Mouse (Mus musculus) R1 (cell line): ENCODE measurements around the gene Anp32b.
A peak's percentile ranks its signal among the peaks of the same experiment; 100 is the strongest.

Experiments
- DNase-seq: peaks from one replicate; pipeline ENCODE4 v3.0.0-alpha.2; 2018; ENCODE audit warnings: low read depth, low spot score

Anp32b gene

DNA sequence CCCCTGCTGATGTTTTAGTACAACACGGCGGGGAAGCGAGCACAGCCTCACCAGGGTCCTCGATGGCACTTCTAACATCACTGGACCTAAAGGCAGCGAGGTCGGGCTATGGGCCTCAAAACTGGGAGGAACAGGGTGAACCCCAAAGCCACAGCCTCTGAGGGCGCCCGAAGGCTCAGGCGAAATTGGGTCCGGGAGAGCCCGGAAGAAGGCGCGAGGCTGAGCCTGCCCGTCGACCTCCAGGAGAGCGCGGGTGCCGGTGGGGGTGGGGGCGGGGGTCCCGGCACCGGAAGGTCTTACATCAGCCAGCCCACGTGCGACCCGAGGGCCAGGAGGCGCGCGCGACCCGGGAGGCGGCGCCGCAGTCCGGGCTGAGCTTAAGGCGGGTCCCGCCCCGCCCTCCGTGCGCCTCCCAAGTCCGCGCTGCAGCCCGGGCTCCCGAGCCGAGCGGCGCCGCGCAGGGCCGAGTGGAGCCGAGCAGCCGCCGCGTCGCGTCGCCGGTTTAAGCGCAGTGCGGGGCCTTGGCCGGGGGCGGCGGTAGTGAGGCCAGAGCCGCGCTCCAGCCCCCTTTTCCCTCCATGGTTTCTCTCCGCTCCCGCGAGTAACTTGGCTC, at the start of gene Anp32b:
Gene Anp32b, plus strand, starts transcription at position 384 of the 613 bp plus-strand sequence.
- peak; percentile 90 for DNase-seq

GRCm38 (mm10) chr4:46404042-46404795, 46.5 kb upstream of the Anp32b start:
- no peak for DNase-seq

- no peak for DNase-seq
Measured at GRCm38 (mm10) chr4:46406966-46407703, 43.6 kb upstream of the Anp32b start.

DNA sequence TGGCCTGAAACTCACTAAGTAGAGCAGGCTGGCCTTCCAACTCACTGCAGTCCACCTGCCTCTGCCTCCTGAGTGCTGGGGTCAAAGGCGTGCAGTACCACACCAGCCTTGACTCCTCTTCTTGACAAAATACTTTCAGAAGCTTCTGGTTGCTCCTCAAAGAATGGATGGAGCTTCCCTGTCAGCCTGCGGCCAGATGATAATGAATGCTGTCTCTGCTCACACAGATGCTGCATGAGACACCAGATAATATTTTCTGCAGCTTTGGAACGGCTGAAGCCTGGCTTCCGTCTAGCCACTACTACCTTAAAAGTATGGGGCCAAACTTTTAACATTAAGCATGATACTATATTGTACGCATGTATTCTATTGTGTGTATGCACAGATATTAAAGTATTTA, 40.0 kb upstream of the Anp32b start:
- no peak for DNase-seq

DNA sequence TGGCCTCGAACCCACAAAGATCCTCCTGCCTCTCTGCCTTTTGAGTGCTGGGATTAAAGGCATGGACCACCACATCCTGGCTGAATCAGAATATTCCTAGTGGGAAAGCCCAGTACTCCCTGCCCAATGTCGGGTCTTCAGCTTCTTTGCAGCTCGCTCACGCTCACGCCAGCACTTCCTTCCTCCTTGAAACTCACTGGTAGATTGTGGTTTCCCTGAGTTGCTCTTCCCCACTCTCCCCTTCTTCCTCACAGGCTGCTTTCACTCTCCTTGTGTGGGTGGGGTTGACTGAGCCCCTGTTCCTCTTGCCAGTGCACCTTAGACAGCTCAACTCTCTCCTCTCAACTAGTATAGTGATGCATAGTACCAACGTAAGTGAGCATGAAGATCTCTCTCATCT, 39.2 kb upstream of the Anp32b start:
- DNase-seq = no peak

DNA sequence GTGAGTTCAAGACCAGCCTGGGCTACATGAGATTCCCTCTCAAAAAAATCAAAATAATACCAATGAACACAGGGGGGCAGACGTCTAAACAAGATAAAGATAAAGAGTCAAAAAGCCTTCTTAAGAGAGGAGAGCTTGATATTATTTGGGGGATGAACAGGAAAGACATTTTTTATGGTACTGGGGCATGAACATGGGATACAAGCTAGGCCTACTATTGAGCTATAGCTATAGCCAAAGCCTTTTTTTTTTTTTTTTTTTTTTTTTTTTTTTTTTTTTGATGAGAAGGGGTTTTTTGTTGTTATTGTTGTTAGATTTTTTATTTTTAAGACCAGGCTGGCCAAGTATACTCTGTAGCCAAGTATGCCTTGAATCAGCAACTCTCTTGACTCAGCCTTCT, 38.6 kb upstream of the Anp32b start:
- no peak for DNase-seq

GRCm38 (mm10) chr4:46413406-46413805, 37.3 kb upstream of the Anp32b start, which contains the start of gene Hemgn:
Hemgn (minus strand) TSS chr4:46413506.
- DNase-seq = no peak

DNA sequence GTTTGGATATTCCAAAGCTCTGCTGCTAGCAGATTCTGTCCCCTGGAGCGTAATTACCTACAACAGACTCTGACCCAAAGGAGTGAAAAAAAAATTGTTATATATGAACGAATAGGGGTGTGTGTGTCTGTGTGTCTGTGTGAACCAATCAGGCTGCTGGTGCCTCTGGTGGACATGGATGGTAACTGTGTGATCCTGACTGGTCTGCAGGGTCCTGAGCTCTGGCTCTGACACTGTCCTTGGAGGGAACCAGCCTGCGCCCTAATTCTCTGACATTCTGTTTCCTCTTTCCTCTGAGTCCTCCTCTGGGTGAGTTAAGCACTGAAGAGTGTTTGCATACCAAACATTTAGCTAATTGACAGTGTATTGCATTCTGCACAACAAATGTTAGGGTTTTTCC, 33.2 kb upstream of the Anp32b start:
- peak; percentile 58 for DNase-seq

DNA sequence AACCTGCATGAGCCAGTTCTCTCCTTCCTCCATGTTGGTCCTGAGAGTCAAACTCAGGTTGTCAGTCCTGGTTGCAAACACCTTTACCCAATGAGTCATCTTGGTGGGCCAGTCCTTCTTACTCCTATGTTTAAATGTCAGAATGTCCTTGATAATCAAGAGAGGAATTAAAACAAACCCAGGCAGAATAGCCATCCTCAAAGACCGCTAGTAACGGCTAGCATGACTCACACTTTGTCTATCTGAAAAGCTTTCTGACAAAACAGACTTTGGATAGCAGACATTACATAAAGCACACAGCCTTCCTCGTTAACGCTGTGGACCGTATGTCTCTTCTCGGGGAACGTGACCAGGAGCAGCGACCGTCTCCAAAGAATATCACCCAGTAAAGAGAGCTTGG, 31.9 kb upstream of the Anp32b start:
- DNase-seq = no peak

- no peak for DNase-seq
Measured at GRCm38 (mm10) chr4:46422625-46423024, 28.1 kb upstream of the Anp32b start.

DNA sequence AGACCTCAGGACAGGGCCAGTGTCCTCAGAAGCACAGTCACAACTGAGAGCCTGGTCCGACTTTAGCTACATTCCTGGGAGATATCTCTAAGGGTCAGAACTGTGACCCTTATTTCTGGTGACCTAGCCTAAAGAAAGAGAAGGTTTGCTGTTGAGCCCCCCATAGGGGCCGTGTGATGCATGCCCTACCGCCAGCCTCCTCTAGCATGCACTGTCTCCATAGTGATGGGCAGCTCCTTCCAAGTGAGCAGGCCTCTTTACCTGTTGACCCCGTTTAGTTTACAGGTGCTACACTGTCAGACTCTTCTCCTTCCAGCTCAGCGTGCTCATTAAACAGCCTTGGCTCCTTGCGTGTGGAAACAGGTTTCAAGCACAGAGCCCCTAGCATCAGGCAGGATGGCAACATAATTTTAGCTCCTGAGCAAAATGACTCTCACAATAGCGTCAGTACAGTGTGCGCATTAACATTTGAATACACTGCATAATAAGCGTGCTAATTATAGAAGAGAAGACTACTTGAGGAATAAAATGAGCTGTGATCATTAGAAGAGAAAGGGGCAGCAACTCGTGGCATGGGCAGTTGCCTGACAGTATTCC, 21.7 kb upstream of the Anp32b start:
- no peak for DNase-seq

DNA sequence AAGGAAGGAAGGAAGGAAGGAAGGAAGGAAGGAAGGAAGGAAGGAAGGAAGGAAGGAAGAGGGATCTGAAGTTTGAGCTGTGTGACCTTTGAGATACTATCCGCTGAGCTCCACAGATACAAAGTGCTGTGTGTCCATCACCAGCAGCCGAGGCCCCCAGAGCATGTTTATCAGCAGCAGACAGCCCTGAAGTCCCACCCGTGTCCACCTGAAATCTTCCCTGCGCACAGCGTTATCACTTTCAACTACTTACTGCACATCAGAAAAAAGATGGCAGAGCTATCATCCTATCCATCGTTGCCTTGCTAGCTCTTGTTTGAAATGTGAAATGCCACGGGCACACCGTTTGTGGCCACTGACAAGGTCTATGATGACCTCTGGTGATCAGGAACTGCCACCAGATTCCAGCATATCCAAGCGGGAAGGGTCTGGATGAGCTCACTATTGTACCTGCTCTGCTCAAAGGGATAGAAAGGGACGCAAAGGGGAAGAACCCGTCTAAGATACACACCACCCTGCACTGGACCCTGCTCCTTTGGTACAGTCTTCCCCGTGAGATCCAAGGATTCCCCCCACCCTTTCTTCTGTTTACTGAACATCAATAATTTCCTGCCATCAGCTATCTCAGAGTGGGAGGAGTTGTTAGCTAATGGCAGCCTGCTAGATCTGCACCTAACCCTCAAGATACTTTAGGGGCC, 18.2 kb upstream of the Anp32b start:
- no peak for DNase-seq

GRCm38 (mm10) chr4:46442501-46442900, 8.2 kb upstream of the Anp32b start:
- DNase-seq = no peak

DNA sequence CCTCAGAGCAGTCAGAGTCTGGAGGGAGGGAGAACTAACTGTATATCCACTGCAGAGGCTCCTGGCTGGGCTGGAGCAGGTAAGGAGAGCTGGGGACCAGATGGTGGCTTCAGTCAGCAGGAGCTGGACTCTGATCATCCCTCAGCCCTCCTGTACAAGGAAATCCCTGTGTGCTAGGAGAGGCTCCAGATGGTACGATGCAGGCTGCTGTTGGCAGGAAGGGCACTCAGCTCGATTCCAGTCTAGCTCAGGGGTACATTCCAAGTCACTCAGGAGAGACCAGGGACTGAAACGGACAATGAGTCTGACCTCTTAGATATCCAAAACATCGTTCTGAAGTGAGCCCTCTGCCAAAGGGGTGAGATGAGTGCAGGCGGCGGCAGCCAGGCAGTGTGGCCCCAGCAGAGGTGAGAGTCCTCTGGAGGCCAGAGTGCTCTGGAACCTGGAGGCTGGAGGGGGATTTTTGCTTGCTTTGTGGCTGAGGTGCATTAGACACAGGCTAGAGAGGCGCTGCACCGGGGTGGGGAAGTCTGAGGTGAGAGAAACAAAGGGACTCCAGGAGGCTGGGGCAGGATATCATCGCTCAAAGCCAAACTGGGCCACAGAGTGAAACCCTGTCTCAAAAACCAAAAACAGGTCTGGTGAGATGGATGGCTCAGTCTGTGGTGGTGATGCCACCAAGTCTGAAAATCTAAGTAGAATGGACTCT, 5.3 kb upstream of the Anp32b start:
- DNase-seq = peak; percentile 32

- DNase-seq = no peak
Measured at GRCm38 (mm10) chr4:46447461-46447860, 3.2 kb upstream of the Anp32b start.

GRCm38 (mm10) chr4:46448886-46449285, 1.8 kb upstream of the Anp32b start:
- DNase-seq = no peak

- DNase-seq = no peak
Measured at GRCm38 (mm10) chr4:46450020-46450518, 633 bp upstream of the Anp32b start.

DNA sequence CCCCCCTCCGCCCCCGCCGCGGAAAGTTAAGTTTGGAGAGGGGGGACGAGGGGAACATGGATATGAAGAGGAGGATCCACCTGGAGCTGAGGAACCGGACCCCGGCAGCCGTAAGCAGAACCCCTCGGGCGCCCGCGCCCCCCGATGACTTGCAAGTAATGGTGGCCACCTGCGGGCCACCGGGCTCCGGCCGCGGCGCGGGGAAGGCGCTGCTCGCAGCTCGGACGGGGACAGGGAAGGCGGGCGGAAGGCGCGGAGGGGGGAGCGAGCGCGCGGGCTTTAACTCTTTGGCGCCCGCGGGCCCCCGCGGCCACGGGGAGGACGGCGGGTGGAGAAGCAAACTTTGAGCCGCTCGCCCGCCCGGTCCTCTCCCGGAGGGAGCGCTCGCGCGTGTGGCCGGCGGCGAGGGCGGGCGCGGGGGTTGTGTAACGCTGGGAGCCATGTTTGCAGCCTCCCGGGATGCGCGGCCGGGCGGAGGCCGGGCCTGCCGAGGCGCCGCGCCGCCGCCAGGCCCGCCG, 597 bp downstream of the Anp32b start:
- DNase-seq = peak; percentile 35

GRCm38 (mm10) chr4:46451758-46452480, 1.2 kb downstream of the Anp32b start:
- peak; percentile 55 for DNase-seq

GRCm38 (mm10) chr4:46452481-46452850, 1.8 kb downstream of the Anp32b start:
- DNase-seq = peak; percentile 91
